Mouse (Mus musculus): Measurements from ENCODE around the gene Kdm3a.

DNA sequence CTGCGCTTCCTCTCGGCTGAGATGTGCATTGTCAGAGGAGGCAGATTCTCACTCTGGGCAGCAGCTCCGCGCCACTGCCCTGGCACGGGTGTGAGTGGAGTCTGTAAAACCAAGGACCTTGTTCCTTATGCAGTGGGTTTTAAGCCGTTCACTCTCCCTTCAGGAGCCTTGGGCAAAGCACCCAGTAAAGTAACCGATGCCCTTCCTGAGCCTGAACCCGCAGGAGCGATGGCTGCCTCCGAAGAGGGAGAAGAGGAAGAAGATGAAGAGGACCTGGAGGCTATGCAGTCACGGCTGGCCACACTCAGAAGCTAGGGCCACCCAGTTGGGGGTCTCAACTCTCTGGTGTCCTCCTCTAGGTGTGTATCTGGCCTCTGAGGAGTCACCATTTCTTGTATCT lies 53.3 kb downstream of the Kdm3a start:
- TF ChIP-seq CTCF (IDR thresholded peaks at IDR 0.05; ENCODE audit: borderline replicate concordance, extremely low read depth, insufficient read depth, insufficient read length) (no peak), POLR2A (IDR thresholded peaks at IDR 0.05; ENCODE audit: borderline replicate concordance, extremely low read depth, insufficient read depth, insufficient read length, poor library complexity, severe bottlenecking) (no peak)
